Mouse (Mus musculus): ENCODE data around the gene Fam185a.

Fam185a gene

GRCm38 (mm10) chr5:21426666-21427065 is 1.9 kb downstream of the Fam185a start:
- no peak for DNase-seq (ENCODE audit: low read depth)

DNA sequence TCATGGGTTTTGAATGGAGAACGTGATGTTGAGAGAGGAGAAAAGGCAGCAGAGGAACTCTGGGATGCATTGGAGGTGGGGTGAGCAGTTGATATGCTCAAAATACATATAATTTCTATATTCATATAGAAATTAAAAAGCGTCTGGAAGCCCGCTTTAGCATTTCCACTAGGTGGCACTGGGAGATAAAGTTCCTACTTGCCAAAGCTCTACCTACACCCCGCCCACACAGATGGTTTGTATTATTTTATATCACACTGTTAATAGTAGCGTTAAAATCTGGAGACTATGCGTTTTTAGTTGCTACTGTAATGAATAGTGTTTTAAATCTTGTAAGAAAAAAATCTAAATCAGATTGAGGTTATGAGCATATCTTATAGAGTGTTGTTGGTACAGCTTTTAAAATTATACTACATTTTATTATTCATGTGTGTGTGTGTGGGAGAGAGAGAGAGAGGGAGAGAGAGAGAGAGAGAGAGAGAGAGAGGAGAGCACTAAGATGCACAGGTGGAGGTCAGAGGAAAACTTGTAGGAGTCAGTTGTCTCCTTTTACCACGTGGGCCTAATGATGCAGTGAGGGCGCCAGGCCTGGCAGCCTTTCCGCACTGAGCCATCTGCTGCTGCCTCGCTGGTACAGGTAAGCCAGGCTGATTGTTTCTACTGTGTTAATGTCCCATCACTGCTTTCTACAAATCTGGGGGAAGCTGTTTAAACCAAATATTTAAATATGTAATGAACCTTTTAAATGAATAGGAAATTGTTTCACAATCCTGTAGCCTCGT is 9.6 kb downstream of the Fam185a start:
- DNase-seq (ENCODE audit: low read depth), result no peak

DNA sequence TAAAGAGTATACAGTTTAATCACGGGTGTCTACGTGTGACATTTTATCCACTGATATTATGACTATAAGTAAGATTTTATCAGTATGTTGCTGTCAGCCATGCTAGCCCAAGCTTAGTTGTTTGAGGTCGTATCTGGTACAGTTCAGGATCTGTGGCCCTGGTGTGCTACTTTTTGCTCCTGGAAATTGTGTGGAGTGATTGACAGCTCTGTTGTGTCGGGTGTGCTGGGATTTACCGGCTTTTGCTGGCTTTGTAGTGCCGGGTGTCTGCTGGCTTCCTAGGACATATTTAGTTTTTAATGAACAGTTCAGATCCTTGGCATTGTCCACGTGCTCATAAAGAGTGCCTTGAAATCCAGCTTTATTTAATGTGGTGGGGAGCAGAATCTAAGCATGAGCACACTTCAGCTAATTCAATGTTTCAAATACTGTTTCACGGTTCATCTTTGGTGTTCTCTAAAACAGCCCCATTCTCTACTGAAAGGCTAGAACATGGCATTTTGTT is 11.8 kb downstream of the Fam185a start:
- DNase-seq (ENCODE audit: low read depth), result no peak

- DNase-seq (ENCODE audit: low read depth), result no peak
Observed at GRCm38 (mm10) chr5:21438428-21438827, 13.7 kb downstream of the Fam185a start.

DNA sequence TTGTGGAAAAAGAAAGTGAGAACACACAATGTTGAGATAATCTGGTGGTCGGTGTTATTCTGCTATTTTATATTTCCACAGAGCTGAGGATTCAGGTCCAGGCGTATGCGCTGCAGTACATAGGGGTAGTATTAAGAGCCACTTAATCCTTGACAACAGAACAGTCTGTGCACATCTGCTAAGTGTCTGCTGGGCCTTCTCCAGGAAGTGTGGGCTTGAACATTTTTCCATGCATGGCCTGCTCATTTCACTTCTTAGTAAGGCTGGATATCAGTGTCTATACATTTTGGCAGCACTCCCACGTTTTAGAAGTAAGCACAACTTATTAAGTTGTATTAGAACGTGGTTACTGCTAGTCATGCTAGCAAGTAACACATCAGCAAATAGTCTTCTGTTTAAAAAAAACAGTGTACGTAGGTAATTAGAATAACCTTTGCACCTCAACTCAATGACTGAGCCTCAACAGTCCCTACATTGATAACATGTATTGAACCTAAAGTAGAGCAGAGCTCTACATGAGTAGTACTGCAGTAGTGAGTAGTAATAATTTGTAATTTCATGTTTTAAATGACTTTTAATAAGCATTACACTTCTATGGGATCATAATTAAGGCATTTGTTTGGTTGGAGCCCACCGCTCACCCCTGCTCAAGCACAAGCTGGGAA is 14.8 kb downstream of the Fam185a start:
- no peak for DNase-seq (ENCODE audit: low read depth)

GRCm38 (mm10) chr5:21440833-21441530 is 16.2 kb downstream of the Fam185a start:
- no peak for DNase-seq (ENCODE audit: low read depth)

DNA sequence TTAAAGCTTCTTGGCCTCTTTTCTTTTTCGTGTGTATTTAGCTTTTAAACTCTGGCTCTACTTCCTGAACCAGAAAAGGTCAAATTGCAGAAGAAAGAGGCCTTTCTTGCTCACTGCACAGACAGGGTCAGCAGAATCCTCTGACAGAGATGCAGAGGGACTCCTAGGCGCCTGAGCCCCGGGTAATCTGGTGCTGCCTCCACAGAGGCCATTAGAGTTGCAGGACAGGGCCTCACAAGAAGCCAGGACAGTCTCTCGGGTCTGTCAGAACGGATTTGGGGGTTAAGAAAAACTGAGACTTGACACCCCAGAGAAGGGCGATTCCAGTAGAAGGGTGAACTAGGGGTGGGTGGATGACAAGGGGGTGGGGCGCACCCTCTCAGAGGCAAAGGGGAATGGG is 42.6 kb downstream of the Fam185a start:
- DNase-seq (ENCODE audit: low read depth), result no peak

DNA sequence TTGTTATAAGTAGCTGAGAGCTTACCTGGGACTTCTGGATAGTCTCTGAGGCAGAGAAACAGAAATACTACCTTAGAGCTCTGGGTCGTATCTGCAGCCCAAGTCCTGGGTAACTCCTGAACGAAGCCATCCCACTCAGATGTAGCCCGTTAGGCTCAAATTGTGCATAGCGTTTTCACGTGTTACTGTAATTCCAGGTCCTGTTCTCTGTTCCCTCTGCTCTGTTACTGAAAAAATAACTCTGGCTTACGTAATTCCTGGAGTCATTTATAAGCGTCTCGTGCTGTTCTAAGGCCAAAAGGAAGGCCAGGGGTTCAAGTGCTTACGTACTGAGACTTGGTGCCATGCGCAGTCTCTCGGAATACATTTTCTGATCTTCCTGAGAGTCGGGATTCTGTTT is 43.3 kb downstream of the Fam185a start:
- DNase-seq (ENCODE audit: low read depth), result no peak

DNA sequence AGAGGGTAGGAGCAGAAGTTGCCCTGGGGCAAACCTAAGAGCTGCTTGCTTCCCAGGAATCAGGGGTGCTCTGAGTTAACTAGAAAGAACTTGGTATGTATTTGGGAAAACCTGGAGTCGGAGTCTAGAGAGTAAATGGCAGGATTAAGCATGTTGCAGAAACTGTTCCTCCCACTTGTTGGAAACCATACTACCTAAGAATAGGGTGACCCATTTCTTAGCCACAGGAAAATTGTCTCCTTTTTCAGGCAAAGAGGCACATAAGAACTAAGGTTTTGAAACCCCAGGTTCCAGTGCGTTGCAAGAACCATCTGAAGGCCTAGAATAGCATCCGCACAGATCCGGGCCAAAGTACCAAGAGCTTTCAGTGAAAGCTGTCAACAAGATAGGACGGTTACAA is 53.7 kb downstream of the Fam185a start:
- no peak for DNase-seq (ENCODE audit: low read depth)

DNA sequence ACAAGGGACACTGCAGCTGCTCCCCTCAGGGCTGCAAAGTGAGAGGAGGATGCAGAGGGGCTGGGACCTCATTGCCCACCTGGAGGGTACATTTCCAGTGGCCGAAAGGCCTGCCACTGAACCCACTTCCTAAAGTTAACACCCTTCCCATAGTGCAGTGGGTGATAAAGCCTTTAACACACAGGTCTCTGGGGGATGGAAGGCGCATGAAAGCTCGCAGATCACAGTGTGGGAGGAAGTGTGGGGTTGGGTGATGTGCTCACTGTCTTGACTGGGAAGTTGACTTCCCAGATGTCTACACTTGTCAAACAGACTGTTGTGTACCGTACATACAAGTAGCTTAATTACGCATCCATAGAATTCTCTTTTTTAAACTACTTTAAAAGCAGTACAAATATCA is 55.0 kb downstream of the Fam185a start:
- no peak for DNase-seq (ENCODE audit: low read depth)

- DNase-seq (ENCODE audit: low read depth), result no peak
Observed at GRCm38 (mm10) chr5:21481521-21481920, 56.8 kb downstream of the Fam185a start.

GRCm38 (mm10) chr5:21482446-21483222 is 57.9 kb downstream of the Fam185a start:
- no peak for DNase-seq (ENCODE audit: low read depth)

GRCm38 (mm10) chr5:21483275-21483674 is 58.5 kb downstream of the Fam185a start:
- no peak for DNase-seq (ENCODE audit: low read depth)

- DNase-seq (ENCODE audit: low read depth), result no peak
Observed at GRCm38 (mm10) chr5:21485197-21485829, 60.6 kb downstream of the Fam185a start.

DNA sequence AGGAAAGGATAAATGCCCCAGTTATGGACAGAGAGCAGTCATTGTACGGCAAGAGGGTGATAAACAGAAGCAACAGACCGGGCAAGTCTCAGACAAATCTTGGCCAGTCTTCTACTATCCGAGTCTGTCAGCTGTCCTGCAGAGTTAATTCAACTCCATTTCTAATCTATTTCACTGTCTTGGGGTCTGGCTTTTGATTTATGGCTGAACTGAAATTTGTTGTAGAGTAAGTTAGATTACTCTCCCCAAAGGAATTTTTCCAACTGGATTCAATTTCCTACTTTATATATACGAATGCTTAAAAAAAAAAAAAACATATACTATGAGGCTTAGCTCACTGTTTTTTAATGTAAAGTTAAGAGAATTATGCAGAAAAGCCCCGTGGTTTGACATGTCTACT is 62.0 kb downstream of the Fam185a start:
- DNase-seq (ENCODE audit: low read depth), result no peak

DNA sequence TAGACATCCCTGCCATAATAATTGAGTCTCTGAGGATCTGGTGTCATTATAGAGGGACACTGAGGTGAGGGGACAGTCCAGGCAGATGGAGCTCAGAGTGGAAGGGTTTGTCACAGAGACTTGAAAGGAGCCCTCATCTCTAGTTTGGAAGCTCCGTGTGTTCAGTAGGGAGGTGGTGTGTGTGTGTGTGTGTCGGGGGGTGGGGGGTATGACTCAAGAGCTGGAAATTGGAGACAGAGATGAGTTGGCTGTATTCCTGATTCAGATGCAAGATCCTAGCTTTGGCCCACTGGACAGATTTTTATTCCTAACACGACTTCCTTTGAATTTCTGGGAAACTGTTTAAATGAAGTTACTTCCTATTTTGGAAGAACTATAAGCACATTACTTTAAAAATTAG is 62.5 kb downstream of the Fam185a start:
- no peak for DNase-seq (ENCODE audit: low read depth)

DNA sequence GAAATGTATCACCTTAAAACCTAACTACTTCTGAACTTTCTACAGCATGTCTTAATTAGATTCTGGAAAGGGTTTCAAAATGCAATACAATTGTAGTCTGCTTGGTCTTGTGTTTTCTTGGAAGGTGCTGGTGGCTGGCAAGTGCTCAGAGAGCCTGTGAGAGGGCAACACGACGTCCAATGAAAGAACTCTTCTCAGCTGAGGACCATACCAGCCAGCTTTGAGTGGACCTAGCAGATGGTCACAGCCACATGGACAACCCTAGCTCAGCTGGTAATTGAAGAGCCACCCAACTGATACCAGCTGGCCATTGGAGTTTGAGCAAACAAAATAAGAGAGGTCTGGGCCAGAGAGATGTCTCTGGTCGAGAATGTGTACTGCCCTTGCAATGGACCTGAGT is 63.0 kb downstream of the Fam185a start:
- DNase-seq (ENCODE audit: low read depth), result no peak

- DNase-seq (ENCODE audit: low read depth), result no peak
Observed at GRCm38 (mm10) chr5:21488506-21488905, 63.7 kb downstream of the Fam185a start.

GRCm38 (mm10) chr5:21489135-21489534 is 64.4 kb downstream of the Fam185a start:
- DNase-seq (ENCODE audit: low read depth), result no peak

GRCm38 (mm10) chr5:21491469-21491868 is 66.7 kb downstream of the Fam185a start:
- DNase-seq (ENCODE audit: low read depth), result no peak

GRCm38 (mm10) chr5:21492213-21492612 is 67.5 kb downstream of the Fam185a start:
- DNase-seq (ENCODE audit: low read depth), result no peak
